Mouse (Mus musculus): ENCODE data around the gene Mcpt8. TPM values are rescaled to one million over a fixed set of nuclear protein-coding genes. Genes with fewer than 3 reads are reported as not detected.
"Not testable (repeated sequence)": the region's sequence is repeated elsewhere in the genome, so short reads cannot be mapped to it uniquely, and the experiment has no call there.

Mcpt8 gene
- polyA plus RNA-seq, 1 experiment: 0.67 TPM

DNA sequence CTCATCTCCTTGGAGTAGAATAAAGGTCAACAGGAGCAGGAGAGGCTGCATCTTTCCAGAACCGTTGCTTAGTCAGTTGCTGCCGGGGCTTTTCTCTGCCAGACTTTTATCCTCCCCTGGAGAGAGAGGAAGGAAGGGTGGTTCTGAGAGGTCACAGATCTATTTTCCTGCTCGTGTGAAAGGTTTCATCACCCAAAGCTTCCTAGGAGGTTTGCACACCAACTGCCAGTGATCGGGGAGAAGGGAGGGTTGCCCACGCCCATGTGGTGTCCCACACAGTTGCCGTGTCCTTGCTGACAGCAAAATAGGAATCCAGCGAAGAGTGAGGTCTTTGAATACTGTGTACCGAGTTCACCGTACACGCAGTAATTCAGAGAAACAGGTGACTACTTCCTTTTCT is 17.3 kb upstream of the Mcpt8 start, which contains the start of gene Ctsg:
Ctsg (minus strand) TSS at position 189 of the 400 bp plus-strand sequence.
- peaks cover 14% of the 10 kb centered on the region for H3K4me1 ChIP-seq (ENCODE audit: control insufficient read depth, insufficient read depth, low read length)
- no peak for TF ChIP-seq POLR2A (IDR thresholded peaks at IDR 0.05; ENCODE audit: borderline replicate concordance, low read depth, low read length)
- H3K4me3 ChIP-seq (ENCODE audit: insufficient read depth, low read length): no peak within 1 kb of the TSS
- H3K27ac ChIP-seq (ENCODE audit: insufficient read depth, low read depth, low read length): no peak within 1 kb of the TSS

DNA sequence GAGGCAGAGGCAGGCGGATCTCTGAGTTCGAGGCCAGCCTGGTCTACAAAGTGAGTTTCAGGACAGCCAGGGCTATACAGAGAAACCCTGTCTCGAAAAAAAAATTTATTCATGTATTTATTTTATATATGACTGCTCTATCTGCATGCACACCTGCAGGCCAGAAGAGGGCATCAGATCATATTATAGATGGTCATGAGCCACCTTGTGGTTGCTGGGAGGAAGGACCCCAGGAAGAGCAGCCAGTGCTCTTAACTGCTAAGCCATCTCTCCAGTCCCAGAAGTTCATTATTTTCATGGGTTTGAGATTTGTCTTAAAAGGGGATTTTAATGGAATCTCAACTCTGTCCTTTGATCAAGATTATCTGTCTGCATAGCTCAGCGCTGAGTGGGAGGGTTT is 13.9 kb upstream of the Mcpt8 start:
- Histone ChIP-seq H3K27ac (ENCODE audit: insufficient read depth, low read depth, low read length) (no peak overlapping the region), H3K4me3 (ENCODE audit: insufficient read depth, low read length) (no peak overlapping the region), H3K4me1 (ENCODE audit: control insufficient read depth, insufficient read depth, low read length) (peaks cover 4% of the 10 kb centered on the region)
- TF ChIP-seq POLR2A (IDR thresholded peaks at IDR 0.05; ENCODE audit: borderline replicate concordance, low read depth, low read length) (no peak), CTCF (IDR thresholded peaks at IDR 0.05; ENCODE audit: low read depth, low read length) (peak; percentile 64)

- H3K4me3 ChIP-seq (ENCODE audit: insufficient read depth, low read length): no peak overlapping the region
- TF ChIP-seq CTCF (IDR thresholded peaks at IDR 0.05; ENCODE audit: low read depth, low read length): no peak
- TF ChIP-seq POLR2A (IDR thresholded peaks at IDR 0.05; ENCODE audit: borderline replicate concordance, low read depth, low read length): no peak
- no peak overlapping the region for H3K27ac ChIP-seq (ENCODE audit: insufficient read depth, low read depth, low read length)
- peaks cover 4% of the 10 kb centered on the region for H3K4me1 ChIP-seq (ENCODE audit: control insufficient read depth, insufficient read depth, low read length)
Observed at GRCm38 (mm10) chr14:56097597-56097996, 12.5 kb upstream of the Mcpt8 start.

GRCm38 (mm10) chr14:56093353-56093752 is 8.3 kb upstream of the Mcpt8 start:
- no peak for TF ChIP-seq CTCF (IDR thresholded peaks at IDR 0.05; ENCODE audit: low read depth, low read length)
- TF ChIP-seq POLR2A (IDR thresholded peaks at IDR 0.05; ENCODE audit: borderline replicate concordance, low read depth, low read length): no peak
- H3K4me1 ChIP-seq (ENCODE audit: control insufficient read depth, insufficient read depth, low read length): no peaks in the 10 kb centered on the region

DNA sequence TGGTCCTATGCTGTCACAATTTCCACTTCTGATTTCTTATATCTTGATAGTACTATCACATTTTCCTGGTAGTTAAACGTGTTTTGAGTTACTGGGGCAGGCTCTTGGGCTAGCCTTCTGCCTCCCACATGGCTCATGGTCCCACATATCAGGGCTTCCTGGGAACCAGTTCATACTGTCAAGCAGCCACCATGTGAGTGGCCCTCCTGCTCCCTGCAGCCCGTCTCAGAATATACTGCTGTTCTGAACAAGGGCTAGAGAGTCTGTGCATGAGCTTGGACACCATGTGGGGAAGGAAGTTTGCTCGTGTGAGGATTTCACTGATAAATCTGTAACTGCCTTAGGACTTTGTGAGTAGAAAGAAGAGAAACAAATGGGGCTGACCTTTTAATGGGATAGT is 1.6 kb upstream of the Mcpt8 start:
- TF ChIP-seq POLR2A (IDR thresholded peaks at IDR 0.05; ENCODE audit: borderline replicate concordance, low read depth, low read length): no peak
- no peak for TF ChIP-seq CTCF (IDR thresholded peaks at IDR 0.05; ENCODE audit: low read depth, low read length)

More at GRCm38 (mm10) chr14:56093353-56093752, 8.3 kb upstream of the Mcpt8 start:
- Histone ChIP-seq H3K27ac (ENCODE audit: insufficient read depth, low read depth, low read length) (no peak overlapping the region), H3K4me3 (ENCODE audit: insufficient read depth, low read length) (no peak overlapping the region)

DNA sequence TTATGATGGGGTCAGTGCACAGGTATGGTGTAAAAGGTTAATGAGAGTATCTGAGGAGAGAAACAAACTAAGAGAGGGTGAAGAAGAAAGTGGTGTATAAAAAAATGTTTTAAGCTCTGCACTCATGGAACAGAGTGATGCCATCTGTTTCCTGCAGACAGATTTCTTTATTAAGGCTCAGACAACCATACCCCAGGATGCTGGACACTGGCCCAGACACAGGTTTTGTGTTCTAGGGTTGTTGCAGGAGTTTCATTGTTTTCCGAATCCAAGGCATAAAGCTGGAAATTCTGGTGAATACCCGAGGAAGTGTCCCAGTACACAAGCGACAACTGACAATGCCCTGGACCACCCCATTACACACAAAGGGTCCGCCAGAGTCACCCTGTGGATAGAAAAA is 3.1 kb downstream of the Mcpt8 start:
- H3K27ac ChIP-seq (ENCODE audit: insufficient read depth, low read depth, low read length): no peak overlapping the region
- H3K4me3 ChIP-seq (ENCODE audit: insufficient read depth, low read length): no peak overlapping the region
- TF ChIP-seq CTCF (IDR thresholded peaks at IDR 0.05; ENCODE audit: low read depth, low read length): no peak
- TF ChIP-seq POLR2A (IDR thresholded peaks at IDR 0.05; ENCODE audit: borderline replicate concordance, low read depth, low read length): no peak
- no peaks in the 10 kb centered on the region for H3K4me1 ChIP-seq (ENCODE audit: control insufficient read depth, insufficient read depth, low read length)

More for the DNA sequence above, 1.6 kb upstream of the Mcpt8 start:
- Histone ChIP-seq H3K4me3 (ENCODE audit: insufficient read depth, low read length) (no peak overlapping the region), H3K27ac (ENCODE audit: insufficient read depth, low read depth, low read length) (no peak overlapping the region), H3K4me1 (ENCODE audit: control insufficient read depth, insufficient read depth, low read length) (no peaks in the 10 kb centered on the region)

- not testable (repeated sequence) for H3K27ac ChIP-seq (ENCODE audit: insufficient read depth, low read depth, low read length); H3K4me1 ChIP-seq (ENCODE audit: control insufficient read depth, insufficient read depth, low read length); H3K4me3 ChIP-seq (ENCODE audit: insufficient read depth, low read length)
Observed at GRCm38 (mm10) chr14:56062213-56062612, 22.9 kb downstream of the Mcpt8 start, which contains the start of gene Mcpt4. Gene Mcpt4, minus strand, starts transcription at chr14:56062313.

- Histone ChIP-seq H3K4me3 (ENCODE audit: insufficient read depth, low read length) (no peak overlapping the region), H3K27ac (ENCODE audit: insufficient read depth, low read depth, low read length) (no peak overlapping the region), H3K4me1 (ENCODE audit: control insufficient read depth, insufficient read depth, low read length) (no peaks in the 10 kb centered on the region)
- TF ChIP-seq POLR2A (IDR thresholded peaks at IDR 0.05; ENCODE audit: borderline replicate concordance, low read depth, low read length): no peak
- no peak for TF ChIP-seq CTCF (IDR thresholded peaks at IDR 0.05; ENCODE audit: low read depth, low read length)
Observed at GRCm38 (mm10) chr14:56057722-56058121, 27.4 kb downstream of the Mcpt8 start.

GRCm38 (mm10) chr14:56055408-56055807 is 29.7 kb downstream of the Mcpt8 start:
- H3K4me3 ChIP-seq (ENCODE audit: insufficient read depth, low read length): no peak overlapping the region
- H3K27ac ChIP-seq (ENCODE audit: insufficient read depth, low read depth, low read length): no peak overlapping the region
- H3K4me1 ChIP-seq (ENCODE audit: control insufficient read depth, insufficient read depth, low read length): no peaks in the 10 kb centered on the region
- TF ChIP-seq CTCF (IDR thresholded peaks at IDR 0.05; ENCODE audit: low read depth, low read length) (no peak), POLR2A (IDR thresholded peaks at IDR 0.05; ENCODE audit: borderline replicate concordance, low read depth, low read length) (no peak)

GRCm38 (mm10) chr14:56041792-56042191 is 43.3 kb downstream of the Mcpt8 start, which contains the start of gene Mcpt2:
Gene Mcpt2, plus strand, starts transcription at chr14:56042041.
- not testable (repeated sequence) for H3K4me1 ChIP-seq (ENCODE audit: control insufficient read depth, insufficient read depth, low read length); H3K4me3 ChIP-seq (ENCODE audit: insufficient read depth, low read length)
- peak within 1 kb of the TSS; percentile 24; the same call in 1 of the 2 replicates for H3K27ac ChIP-seq (ENCODE audit: insufficient read depth, low read depth, low read length)

GRCm38 (mm10) chr14:56034433-56034832 is 50.6 kb downstream of the Mcpt8 start:
- Histone ChIP-seq H3K4me3 (ENCODE audit: insufficient read depth, low read length) (no peak overlapping the region), H3K4me1 (ENCODE audit: control insufficient read depth, insufficient read depth, low read length) (no peaks in the 10 kb centered on the region; the same call in 1 of the 2 replicates), H3K27ac (ENCODE audit: insufficient read depth, low read depth, low read length) (no peak overlapping the region)
- no peak for TF ChIP-seq CTCF (IDR thresholded peaks at IDR 0.05; ENCODE audit: low read depth, low read length)
- no peak for TF ChIP-seq POLR2A (IDR thresholded peaks at IDR 0.05; ENCODE audit: borderline replicate concordance, low read depth, low read length)

Other genes with a start within 250 kb of the Mcpt8 start
- 2.3 and 3.2 TPM in 2 replicates for gene Nynrin, start 231.3 kb downstream of the Mcpt8 start, polyA plus RNA-seq (2012; ENCODE audit: insufficient read depth, insufficient read length, missing spikeins)
- gene Cbln3, start 200.9 kb downstream of the Mcpt8 start, polyA plus RNA-seq (2012; ENCODE audit: insufficient read depth, insufficient read length, missing spikeins): 0.16 TPM in 1 of 2 replicates, not detected in the other
- gene Khnyn, start 200.3 kb downstream of the Mcpt8 start, polyA plus RNA-seq (2012; ENCODE audit: insufficient read depth, insufficient read length, missing spikeins): 26.8 and 28.9 TPM in 2 replicates
- gene Sdr39u1, start 185.0 kb downstream of the Mcpt8 start, polyA plus RNA-seq (2012; ENCODE audit: insufficient read depth, insufficient read length, missing spikeins): 2.0 and 3.2 TPM in 2 replicates
- gene Cma1, start 140.6 kb downstream of the Mcpt8 start, polyA plus RNA-seq (2012; ENCODE audit: insufficient read depth, insufficient read length, missing spikeins): not detected in 2 replicates
- gene Cma2, start 134.3 kb downstream of the Mcpt8 start, polyA plus RNA-seq (2012; ENCODE audit: insufficient read depth, insufficient read length, missing spikeins): not detected in 2 replicates
- gene Mcpt1, start 67.3 kb downstream of the Mcpt8 start, polyA plus RNA-seq (2012; ENCODE audit: insufficient read depth, insufficient read length, missing spikeins): not detected in 2 replicates
- not detected in 2 replicates for gene Mcpt9, start 54.8 kb downstream of the Mcpt8 start, polyA plus RNA-seq (2012; ENCODE audit: insufficient read depth, insufficient read length, missing spikeins)
- gene Mcpt2, start 43.2 kb downstream of the Mcpt8 start, polyA plus RNA-seq (2012; ENCODE audit: insufficient read depth, insufficient read length, missing spikeins): not detected in 2 replicates
- gene Mcpt4, start 23.0 kb downstream of the Mcpt8 start, polyA plus RNA-seq (2012; ENCODE audit: insufficient read depth, insufficient read length, missing spikeins): not detected in 2 replicates
- not detected in 2 replicates for gene Ctsg, start 17.3 kb upstream of the Mcpt8 start, polyA plus RNA-seq (2012; ENCODE audit: insufficient read depth, insufficient read length, missing spikeins)
- gene Gzme, start 35.4 kb upstream of the Mcpt8 start, polyA plus RNA-seq (2012; ENCODE audit: insufficient read depth, insufficient read length, missing spikeins): 0.60 and 1.1 TPM in 2 replicates
- gene Gzmd, start 47.3 kb upstream of the Mcpt8 start, polyA plus RNA-seq (2012; ENCODE audit: insufficient read depth, insufficient read length, missing spikeins): not detected in 2 replicates
- gene Gzmg, start 74.3 kb upstream of the Mcpt8 start, polyA plus RNA-seq (2012; ENCODE audit: insufficient read depth, insufficient read length, missing spikeins): not detected in 2 replicates
- not detected in 2 replicates for gene Gzmn, start 89.3 kb upstream of the Mcpt8 start, polyA plus RNA-seq (2012; ENCODE audit: insufficient read depth, insufficient read length, missing spikeins)
- gene Gzmf, start 126.1 kb upstream of the Mcpt8 start, polyA plus RNA-seq (2012; ENCODE audit: insufficient read depth, insufficient read length, missing spikeins): not detected in 2 replicates
- gene Gzmc, start 149.4 kb upstream of the Mcpt8 start, polyA plus RNA-seq (2012; ENCODE audit: insufficient read depth, insufficient read length, missing spikeins): not detected in 2 replicates
- not detected in 2 replicates for gene Gzmb, start 177.0 kb upstream of the Mcpt8 start, polyA plus RNA-seq (2012; ENCODE audit: insufficient read depth, insufficient read length, missing spikeins)